Mouse (Mus musculus): ENCODE data around the gene R3hcc1l. TPM values are rescaled to one million over a fixed set of nuclear protein-coding genes. Genes with fewer than 3 reads are reported as not detected.

Gene R3hcc1l
- total RNA-seq (2015; ENCODE audit: low replicate concordance) = 37.3 and 37.5 TPM in 2 replicates
- 29.5 and 31.5 TPM in 2 replicates for total RNA-seq (2017; ENCODE audit: low replicate concordance)

GRCm38 (mm10) chr19:42518620-42519310 lies at the start of gene R3hcc1l:
R3hcc1l (plus strand) TSS chr19:42518759.
- peak; percentile 98 for ATAC-seq (replicated peaks; ENCODE audit: low FRiP score, poor library complexity, severe bottlenecking)

- no peak for ATAC-seq (replicated peaks; ENCODE audit: low FRiP score, poor library complexity, severe bottlenecking)
Observed at GRCm38 (mm10) chr19:42471571-42471970, 47.0 kb upstream of the R3hcc1l start.

GRCm38 (mm10) chr19:42472831-42473230 lies 45.7 kb upstream of the R3hcc1l start:
- no peak for ATAC-seq (replicated peaks; ENCODE audit: low FRiP score, poor library complexity, severe bottlenecking)

GRCm38 (mm10) chr19:42477769-42478168 lies 40.8 kb upstream of the R3hcc1l start:
- no peak for ATAC-seq (replicated peaks; ENCODE audit: low FRiP score, poor library complexity, severe bottlenecking)

GRCm38 (mm10) chr19:42478303-42478702 lies 40.3 kb upstream of the R3hcc1l start:
- ATAC-seq (replicated peaks; ENCODE audit: low FRiP score, poor library complexity, severe bottlenecking) = no peak

- ATAC-seq (replicated peaks; ENCODE audit: low FRiP score, poor library complexity, severe bottlenecking) = no peak
Observed at GRCm38 (mm10) chr19:42485443-42485842, 33.1 kb upstream of the R3hcc1l start.

- ATAC-seq (replicated peaks; ENCODE audit: low FRiP score, poor library complexity, severe bottlenecking) = no peak
Observed at GRCm38 (mm10) chr19:42487261-42487660, 31.3 kb upstream of the R3hcc1l start.

- no peak for ATAC-seq (replicated peaks; ENCODE audit: low FRiP score, poor library complexity, severe bottlenecking)
Observed at GRCm38 (mm10) chr19:42493257-42493917, 25.2 kb upstream of the R3hcc1l start.

- no peak for ATAC-seq (replicated peaks; ENCODE audit: low FRiP score, poor library complexity, severe bottlenecking)
Observed at GRCm38 (mm10) chr19:42504156-42504555, 14.4 kb upstream of the R3hcc1l start.

GRCm38 (mm10) chr19:42509625-42510024 lies 8.9 kb upstream of the R3hcc1l start:
- no peak for ATAC-seq (replicated peaks; ENCODE audit: low FRiP score, poor library complexity, severe bottlenecking)

- ATAC-seq (replicated peaks; ENCODE audit: low FRiP score, poor library complexity, severe bottlenecking) = no peak
Observed at GRCm38 (mm10) chr19:42510276-42511171, 8.0 kb upstream of the R3hcc1l start.

- no peak for ATAC-seq (replicated peaks; ENCODE audit: low FRiP score, poor library complexity, severe bottlenecking)
Observed at GRCm38 (mm10) chr19:42515656-42516055, 2.9 kb upstream of the R3hcc1l start.

- ATAC-seq (replicated peaks; ENCODE audit: low FRiP score, poor library complexity, severe bottlenecking) = no peak
Observed at GRCm38 (mm10) chr19:42516121-42516520, 2.4 kb upstream of the R3hcc1l start.

GRCm38 (mm10) chr19:42517957-42518619 lies 471 bp upstream of the R3hcc1l start:
- ATAC-seq (replicated peaks; ENCODE audit: low FRiP score, poor library complexity, severe bottlenecking) = no peak

GRCm38 (mm10) chr19:42519760-42520159 lies 1.2 kb downstream of the R3hcc1l start:
- ATAC-seq (replicated peaks; ENCODE audit: low FRiP score, poor library complexity, severe bottlenecking) = no peak

GRCm38 (mm10) chr19:42524703-42525102 lies 6.1 kb downstream of the R3hcc1l start:
- no peak for ATAC-seq (replicated peaks; ENCODE audit: low FRiP score, poor library complexity, severe bottlenecking)

- peak; percentile 49; the same call in 1 of the 2 replicates for ATAC-seq (replicated peaks; ENCODE audit: low FRiP score, poor library complexity, severe bottlenecking)
Observed at GRCm38 (mm10) chr19:42529992-42530437, 11.5 kb downstream of the R3hcc1l start.

- no peak for ATAC-seq (replicated peaks; ENCODE audit: low FRiP score, poor library complexity, severe bottlenecking)
Observed at GRCm38 (mm10) chr19:42534427-42534826, 15.9 kb downstream of the R3hcc1l start.

GRCm38 (mm10) chr19:42537600-42537999 lies 19.0 kb downstream of the R3hcc1l start:
- ATAC-seq (replicated peaks; ENCODE audit: low FRiP score, poor library complexity, severe bottlenecking) = no peak

GRCm38 (mm10) chr19:42538911-42539310 lies 20.4 kb downstream of the R3hcc1l start:
- ATAC-seq (replicated peaks; ENCODE audit: low FRiP score, poor library complexity, severe bottlenecking) = no peak

All from erythroid progenitor cell, adult 5-6 weeks (primary cell).